Comparison of ENCODE assay signal across 10 mouse cellular contexts in genomic region chr11:35053613-35053950, GRCm38 (mm10).
DNase-seq lines count a peak whose midpoint lies in the region; TF ChIP-seq lines count a peak whose summit lies in the region.
"Had no signal": no experiment of that assay in that cellular context is flagged by ENCODE, and none has a peak within 500 bp of the region (broad histone marks: within the 10 kb centered on the region; RNA-seq: fewer than 3 reads in every experiment).

No protein-coding gene starts in this region.

- H3K4me3 ChIP-seq in embryonic fibroblast, embryonic 13.5 days (ENCODE audit: insufficient read depth, low read length), result no peak overlapping the region
- H3K4me3 ChIP-seq: hindbrain, embryonic 12.5 days had no signal

- H3K4me1 ChIP-seq in embryonic fibroblast, embryonic 13.5 days (ENCODE audit: control insufficient read depth, insufficient read depth, low read length), result peaks cover 16% of the 10 kb centered on the region

- peak; percentile 58 for DNase-seq in kidney, postnatal 10 days
- DNase-seq in kidney, adult 9 months, result no peak
- peak; percentile 54 for DNase-seq in adipocyte (ENCODE audit: low spot score)
- DNase-seq in lung, postnatal 14 days, result peak; percentile 49
- DNase-seq in embryo, embryonic 9.5 days (ENCODE audit: extremely low spot score), result no peak
- DNase-seq in embryo, embryonic 10 days (ENCODE audit: low spot score), result no peak
- DNase-seq: forebrain, postnatal 0 days; thymus, postnatal 14 days had no signal

- no peak for TF ChIP-seq POLR2A in embryonic fibroblast, embryonic 13.5 days (IDR thresholded peaks at IDR 0.05; ENCODE audit: low read depth, low read length)

- TF ChIP-seq CTCF in embryonic fibroblast, embryonic 13.5 days (IDR thresholded peaks at IDR 0.05; ENCODE audit: borderline replicate concordance, insufficient read depth, low read length), result no peak

- peak overlapping the region; percentile 90 for H3K27ac ChIP-seq in embryonic fibroblast, embryonic 13.5 days (ENCODE audit: insufficient read depth, low read length)
- H3K27ac ChIP-seq: hindbrain, embryonic 12.5 days had no signal

Comparison
In these comparisons a context has a peak if more than half of its experiments do, and no peak if none do; other contexts are left out.
1. DNase-seq: peak in kidney, postnatal 10 days (single experiment), adipocyte (single experiment) and lung, postnatal 14 days (single experiment); none in kidney, adult 9 months (single experiment), embryo, embryonic 9.5 days (single experiment) and embryo, embryonic 10 days (single experiment).